Mouse (Mus musculus) kidney, adult 18-20 months (tissue): ENCODE data around the gene Klhl5.

Experiments
- DNase-seq: peaks from one replicate; pipeline ENCODE4 v3.0.0; 2021

The Klhl5 gene

DNA sequence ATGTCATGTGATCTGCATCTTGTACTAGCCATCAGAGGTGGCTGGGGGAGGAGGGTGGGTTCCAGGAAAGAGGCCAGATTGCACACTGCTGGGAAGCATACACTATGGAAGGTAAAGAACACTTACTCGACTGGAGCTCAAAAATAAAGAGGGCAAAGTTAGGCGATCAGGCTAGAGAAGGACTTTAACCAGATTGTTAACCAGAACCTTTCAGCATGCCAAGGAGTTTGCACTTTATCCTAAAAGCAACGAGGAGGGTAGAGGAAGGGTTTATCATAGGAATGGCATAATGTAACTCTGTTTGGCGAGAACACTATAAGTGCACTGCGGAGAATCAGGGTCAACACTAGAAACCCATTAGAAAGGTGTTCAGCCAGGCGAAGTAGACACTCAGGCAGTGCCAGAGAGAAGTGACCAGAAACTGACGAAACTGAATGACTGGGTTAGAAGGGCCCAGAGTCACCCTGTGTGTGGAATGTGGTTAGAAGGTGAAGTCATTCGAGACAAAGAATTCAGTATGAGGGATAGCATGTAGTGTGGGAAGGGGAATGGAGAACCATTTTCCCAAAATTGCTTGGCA is 43.1 kb downstream of the Klhl5 start:
- DNase-seq = peak; percentile 21

DNA sequence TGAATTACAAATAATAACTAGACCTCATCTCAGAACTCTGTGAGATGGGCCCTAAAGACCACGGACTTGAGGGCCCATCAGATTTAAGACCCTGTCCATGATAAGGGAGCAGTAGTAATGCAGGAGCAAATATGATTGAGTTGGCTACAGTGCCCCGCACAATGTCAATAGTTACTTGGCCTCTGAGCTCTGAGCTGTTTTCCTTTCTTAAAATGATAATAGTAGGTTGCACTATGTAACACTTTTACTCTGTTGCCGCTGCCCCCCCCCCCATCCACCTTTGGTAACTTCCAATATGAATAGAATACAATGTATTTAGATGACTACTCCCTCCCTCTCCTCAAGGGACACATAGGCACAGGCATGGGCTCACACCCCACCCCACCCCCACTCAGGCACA is 43.9 kb downstream of the Klhl5 start:
- no peak for DNase-seq

DNA sequence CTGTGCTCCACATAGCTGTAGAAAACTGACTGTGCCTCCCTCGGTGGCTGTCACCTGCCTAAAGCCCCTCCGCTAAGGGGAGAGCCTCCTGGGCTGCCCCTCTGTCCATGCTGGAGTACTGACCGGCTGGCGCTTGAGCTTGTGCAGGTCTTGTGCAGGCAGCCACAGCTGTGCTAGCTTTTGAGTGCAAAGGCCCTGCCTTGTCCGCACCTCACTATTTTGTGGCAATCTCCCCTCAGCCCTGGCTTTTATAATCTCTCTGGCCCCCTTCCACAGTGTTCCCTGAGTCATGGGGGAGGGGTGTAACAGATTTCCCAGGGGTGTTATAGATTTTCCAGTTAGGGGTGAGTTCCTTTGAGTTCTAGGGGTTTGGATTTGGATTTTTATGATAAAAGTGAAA is 44.4 kb downstream of the Klhl5 start:
- DNase-seq = no peak

DNA sequence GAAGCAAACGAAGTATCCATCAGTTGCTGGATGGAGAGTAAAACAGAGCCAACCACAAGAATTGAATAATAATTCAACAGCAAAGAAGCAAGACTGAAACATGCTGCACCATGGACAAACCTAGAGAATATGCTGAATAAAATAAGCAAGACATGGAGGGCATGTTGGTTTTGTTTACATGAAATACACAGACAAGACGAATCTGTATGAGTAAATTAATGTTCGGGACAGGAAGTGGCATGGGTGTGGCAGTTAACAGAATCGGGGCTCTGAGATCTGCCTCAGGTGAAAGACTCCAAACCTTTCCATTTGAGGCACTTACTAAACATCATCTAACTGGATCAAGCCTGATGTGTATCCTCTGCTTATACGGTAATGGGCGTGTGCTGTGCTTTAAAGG is 46.9 kb downstream of the Klhl5 start:
- DNase-seq = no peak

DNA sequence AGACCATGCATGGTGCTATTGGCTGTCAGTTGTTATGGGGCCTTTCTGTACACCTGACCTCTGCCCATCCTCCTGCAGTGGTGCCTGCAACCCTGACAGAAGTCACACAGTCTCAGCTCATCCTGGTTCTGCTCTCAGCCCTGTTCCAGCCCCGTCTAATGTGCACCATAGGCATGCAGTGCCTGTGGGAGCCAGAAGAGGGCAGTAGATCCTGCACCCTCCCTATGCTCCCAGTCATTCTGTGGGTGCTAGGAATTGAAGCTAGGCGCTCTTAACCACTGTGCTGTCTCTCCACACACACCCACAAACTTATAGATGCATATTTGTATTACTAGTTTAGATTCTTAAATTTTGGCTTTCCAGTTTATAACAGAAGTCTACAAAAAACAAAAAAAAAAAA is 49.5 kb downstream of the Klhl5 start:
- peak; percentile 42 for DNase-seq

DNA sequence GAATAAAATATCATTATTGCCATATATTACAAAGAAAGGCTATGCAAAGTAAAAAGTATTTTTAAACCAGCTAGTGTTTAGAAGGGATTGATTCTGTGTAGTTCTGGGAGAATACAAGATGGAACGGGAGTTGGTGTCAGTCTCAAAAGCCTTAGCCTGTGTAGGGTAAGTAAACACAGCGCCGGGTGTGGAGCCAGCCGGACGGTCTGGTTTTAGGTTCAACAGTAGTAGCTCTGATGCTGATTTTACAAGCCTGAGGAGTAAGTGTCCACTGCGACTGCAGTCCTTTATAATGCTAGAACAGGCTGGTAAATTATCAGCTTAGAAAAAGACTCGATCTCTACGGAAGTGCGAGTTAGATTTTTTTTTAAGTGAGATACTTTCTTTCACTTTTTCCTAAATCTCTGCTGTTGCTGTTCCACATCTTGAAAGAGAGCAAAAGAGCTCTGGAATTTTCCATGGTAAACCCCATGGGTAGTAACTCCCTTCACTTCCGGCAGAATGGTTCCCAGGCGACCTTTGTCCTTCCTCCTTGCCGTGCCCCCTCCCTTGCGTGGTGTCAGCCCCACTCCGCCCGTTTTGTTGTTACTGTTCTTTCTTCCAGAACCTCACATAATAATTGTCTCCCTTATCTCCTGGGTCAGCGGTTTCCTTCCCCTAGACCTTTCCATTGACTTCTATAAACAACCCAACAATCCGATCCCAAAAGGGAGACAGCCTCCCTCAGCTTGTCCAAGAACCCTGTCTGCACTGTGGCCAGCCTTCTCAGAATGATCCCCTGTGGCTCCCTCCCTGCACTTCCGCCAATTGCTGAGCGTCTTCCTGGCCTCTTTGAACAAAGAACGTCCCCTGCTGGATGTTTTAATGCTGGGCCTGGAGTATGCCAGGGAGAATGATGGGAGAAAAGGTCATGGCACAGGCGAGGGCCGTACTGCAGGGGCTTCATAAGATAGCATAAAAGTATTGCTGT is 50.4 kb downstream of the Klhl5 start:
- peak; percentile 78 for DNase-seq

DNA sequence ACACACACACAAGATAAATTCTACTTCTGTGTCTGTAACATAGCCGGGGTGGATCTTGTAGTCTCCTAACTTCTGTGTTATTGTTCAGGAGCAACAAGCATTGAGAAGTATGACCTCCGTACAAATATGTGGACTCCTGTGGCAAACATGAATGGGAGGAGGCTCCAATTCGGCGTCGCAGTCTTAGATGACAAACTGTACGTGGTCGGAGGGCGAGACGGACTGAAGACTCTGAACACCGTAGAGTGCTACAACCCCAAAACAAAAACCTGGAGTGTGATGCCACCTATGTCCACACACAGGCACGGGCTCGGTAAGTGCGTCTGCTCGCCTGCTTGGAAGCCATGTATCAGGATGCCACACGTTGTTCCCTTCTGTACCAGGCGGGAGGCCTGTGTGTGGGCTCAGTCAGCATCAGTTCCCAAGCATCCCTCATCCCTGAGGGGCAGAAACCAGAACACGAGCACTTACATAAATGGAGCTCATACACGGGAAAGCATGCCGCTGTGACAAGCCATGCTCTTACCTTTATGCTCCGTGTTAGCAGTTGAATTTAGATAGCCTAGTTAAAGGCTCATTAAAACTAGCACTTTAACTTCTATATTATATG is 51.5 kb downstream of the Klhl5 start:
- DNase-seq = no peak

DNA sequence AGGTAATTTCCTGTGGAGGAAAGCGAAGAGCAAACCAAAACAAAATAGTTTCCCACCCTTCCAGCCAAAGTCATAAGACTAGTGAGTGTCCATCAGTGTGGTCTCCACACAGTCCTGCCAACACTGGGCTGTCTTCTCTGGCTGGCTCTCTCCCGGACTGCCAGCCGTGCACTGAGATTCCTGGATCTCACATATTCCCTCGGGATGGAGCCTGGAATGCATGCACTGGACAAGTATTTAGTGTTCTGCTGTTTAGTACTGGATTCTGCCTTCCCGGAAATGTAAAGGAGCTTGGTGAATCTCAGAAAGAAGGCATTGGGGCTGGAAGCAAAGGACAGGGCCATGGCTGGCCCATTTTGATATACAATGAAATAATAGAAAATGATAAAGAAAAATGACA is 55.7 kb downstream of the Klhl5 start:
- no peak for DNase-seq

DNA sequence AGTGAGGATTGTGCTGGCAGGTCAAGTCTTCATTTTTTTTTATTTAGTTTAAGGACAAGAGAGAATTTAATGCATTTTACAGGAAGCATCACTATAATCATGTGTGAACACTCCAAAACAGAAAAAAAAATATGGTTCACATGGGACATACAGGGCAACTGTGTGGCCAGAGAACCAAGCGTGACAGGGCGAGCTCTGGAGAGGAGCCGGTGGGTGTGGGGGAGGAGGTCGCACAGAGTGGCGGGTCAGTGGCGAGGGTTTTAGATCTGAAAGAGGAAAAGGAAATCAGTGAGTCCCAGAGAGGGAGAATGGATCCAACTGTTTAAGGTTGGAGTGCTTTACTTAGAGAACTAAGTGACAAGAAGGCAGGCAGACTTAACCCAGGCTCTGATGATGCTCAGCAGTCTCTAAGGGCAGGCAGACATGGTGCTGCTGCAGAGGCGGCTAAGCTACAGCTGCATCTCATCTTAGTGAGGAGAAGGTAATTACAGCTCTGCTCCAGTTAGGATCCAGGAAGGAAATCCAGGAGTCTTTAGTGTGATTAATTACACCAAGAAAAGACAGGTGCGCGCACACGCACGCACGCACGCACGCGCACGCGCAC is 56.3 kb downstream of the Klhl5 start:
- DNase-seq = no peak

DNA sequence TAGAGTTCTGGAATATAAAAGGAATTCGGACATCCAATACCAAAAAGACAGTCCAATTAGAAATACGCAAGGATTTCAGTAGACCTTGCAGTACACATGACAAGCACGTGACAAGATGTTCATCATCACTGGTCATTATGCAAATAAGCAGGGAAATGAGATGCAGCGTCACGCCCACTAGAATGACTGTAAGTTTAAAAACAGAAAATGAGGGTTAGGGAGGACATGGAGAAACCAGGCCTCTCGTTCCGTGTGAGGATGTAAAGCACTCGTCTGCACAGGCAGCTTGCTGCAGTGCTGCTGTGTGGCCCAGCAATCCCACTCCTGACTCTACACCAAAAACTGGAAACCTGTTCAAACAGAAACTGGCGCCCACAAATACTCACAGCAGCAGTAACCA is 62.9 kb downstream of the Klhl5 start:
- DNase-seq = no peak

DNA sequence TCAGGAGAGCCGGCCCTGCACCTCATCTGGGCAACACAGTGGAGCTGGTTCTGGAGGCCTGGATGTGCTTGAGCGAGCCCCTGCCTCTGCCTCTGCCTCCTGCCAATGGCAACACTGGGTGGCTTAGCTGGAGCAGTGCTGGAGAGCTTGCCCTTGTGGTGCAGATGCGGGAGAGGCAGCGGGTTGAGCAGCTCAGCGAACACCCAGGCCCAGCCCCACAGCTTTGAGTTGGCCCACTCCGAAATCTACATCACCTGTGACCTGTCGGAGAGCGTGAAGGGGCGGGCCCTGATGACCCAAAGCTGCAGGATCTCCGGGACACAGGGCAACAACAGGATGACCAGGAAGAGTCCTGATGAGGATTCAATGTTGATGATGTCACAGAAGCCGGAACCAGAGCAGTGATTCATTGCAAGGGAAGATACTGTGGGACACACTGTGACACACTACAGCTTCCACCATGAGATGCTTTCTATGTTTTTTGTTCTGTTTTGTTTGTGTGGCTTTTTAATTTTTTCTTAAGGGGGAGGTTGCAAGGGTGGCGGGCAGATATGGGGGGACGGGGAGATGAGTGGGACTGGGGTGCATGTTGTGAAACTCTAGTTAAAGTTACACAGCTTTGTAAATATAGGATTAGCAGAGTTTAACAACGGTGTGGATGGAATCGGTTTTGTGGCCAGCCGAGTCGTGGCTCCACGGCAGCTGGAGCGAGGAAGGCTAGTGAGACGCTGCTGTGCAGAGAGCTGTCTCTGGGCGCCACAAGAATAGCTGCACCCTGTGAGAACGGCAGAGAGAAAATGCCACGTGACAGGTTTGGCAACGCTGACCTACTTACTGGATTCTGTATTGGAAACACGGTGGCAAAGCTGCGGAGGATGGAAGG is 67.9 kb downstream of the Klhl5 start:
- DNase-seq = peak; percentile 33

DNA sequence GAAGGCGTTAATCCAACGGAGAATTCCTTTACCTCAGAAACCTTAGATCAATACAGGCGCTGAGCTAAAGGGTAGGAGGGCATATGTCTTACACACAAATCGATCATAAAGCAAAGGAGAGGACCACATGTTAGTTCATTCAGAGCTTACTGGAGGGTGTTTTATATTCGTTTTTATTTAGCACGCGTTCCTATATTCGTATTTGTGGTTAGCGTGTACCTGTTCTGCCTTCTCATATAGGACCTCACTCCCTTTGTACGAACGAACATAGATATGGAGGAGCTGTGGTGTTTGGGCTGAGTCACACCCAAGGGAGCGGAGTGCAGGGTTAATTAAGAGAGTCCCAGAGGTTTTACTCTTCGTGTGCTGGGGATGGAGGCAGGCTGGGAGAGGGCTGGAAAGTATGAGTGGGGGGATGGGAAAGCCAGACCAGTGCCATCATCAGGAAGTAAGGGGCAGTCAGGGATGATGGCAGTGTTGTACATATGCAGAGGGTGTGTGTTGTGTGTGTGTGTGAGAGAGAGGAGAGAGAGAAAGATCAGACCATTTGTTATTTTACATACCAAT is 68.7 kb downstream of the Klhl5 start:
- no peak for DNase-seq

DNA sequence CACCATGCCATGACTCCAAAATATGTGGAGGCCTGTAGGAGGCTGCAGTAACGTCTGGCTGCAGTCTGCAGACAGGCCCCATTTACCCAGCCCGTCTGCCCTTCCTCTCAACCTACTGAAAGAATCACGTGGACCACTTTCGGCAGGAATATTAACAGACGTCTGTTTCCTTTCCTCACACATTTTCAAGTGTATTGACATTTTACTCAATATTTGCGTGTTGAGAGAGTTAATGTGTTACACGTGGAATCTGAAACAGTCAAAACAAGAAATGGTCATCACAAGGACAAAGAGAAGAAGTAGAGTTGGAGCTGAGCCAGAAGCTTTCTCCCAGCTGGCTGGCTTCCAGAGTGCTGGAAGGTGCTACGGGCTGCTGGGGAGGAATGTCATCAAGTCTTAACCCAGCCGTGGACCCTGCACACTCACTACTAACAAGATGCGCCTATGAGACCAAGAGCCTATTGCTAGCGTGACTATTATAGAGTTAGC is 69.7 kb downstream of the Klhl5 start:
- peak; percentile 68 for DNase-seq

DNA sequence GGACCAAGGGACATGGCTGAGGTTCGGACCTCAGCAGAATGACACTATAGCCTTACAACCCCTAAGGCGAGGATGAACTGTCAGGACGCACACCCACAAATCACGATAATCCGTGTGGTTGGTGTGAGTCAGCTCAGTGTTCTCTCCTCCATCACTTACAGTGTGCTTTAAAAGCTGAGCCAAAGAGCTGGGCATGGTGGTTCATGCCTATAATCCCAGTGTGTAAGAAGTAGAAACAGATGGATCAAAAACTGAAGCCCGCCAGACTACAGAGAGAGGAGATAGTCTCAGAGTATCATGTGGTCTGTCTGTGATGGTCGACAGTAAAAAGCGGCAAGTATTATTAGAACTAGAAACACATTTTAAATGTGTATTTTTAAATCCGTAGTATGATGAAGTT is 71.1 kb downstream of the Klhl5 start:
- no peak for DNase-seq

DNA sequence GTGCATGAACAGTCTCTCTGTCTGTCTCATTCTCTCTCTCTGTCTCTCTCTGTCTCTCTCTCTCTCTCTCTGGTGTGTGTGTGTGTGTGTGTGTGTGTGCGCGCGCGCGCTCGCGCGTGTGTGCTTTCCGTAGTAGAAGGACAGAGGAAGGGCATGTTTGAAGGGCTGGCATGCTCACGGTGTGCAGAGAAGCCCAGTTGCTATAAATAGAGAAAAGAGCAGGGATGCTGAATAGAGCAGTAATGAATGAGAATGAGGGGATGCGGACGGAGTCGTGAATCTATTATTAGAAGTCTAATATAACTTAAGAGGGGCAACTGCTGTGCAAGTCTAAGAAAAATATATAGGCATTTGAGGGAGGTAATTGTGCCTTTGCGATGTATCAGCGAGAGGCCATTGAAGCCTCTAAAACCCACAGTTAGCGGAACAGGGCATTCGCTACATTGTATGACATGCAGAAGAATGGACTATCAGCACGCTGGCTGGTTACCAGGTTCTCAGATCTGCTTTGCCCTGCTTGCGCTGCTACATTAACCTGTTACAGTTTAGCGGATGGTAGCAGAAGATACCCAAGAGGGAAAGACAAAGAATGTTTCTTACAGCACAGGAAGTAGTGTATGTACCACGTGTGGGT is 73.9 kb downstream of the Klhl5 start:
- no peak for DNase-seq

DNA sequence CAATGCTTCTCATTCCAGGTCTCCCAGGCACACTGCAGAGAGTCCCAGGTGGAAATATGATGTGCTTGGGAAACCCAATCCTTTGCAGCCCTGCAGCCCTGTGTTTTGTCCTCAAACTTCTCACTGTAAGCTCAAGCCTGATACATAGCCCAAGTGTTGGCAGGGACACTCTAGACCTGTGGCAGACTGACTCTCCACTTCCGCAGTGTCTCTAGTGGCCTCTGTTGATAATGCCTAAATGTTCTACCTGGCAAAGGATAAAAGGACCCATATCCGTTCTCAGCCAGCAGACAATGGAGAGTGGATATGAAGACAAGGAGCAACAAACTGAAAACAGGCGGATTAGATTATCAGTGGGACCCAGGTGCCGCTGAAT is 74.4 kb downstream of the Klhl5 start:
- no peak for DNase-seq

DNA sequence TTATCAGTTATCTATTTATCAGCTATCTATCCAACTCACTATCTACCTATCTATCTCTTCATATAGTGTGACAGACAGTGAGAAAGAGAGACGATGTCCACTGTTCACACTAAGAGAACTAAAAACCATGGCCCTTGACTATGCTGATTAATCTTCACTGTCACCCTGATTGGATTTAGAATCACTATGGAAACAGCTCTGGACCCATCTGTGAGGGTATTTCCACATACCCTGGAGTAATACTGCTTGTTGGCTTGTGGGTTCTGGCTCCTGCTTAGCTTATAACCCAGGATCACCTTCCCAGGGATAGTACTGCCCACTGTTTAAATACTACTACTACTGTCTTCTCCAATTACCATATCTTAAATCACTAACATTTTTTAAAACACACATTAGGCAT is 74.9 kb downstream of the Klhl5 start:
- no peak for DNase-seq

DNA sequence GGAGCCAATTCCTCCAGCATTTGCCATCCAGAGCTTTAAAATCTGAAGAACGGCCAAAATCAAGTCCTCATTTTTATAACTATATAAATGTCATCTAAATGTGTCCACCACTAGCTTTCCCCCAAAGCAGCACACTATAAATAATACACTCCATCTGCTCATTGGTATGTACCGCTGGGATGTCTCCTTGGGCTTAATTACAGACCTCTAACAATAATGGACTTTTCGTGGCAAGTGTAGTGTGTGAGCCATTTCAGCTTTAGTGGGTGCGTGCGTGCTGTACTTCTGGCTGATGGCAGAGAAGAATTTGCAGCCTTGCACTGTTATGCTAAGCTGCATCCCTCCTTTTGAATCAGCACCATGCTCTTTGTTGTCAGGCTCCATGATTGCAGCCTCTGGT is 84.3 kb downstream of the Klhl5 start:
- DNase-seq = no peak

DNA sequence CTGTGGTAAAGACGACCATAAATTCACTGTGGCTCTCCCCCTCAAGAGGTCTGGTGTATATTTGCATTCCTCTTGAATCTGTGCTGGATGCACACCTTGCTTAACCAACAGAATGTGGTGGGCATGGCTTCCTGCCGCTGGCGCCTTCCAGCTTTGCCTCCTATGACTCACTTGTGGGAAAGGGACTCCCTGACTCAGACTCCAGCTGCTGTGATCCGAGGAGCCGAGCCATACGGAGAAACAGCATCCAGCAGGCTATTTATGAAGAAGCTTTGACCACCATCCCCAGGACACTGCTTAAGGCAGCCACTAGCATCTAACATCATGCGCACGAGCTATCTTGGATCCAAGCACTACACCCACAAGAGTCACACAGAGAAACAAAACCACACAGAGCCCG is 87.1 kb downstream of the Klhl5 start:
- no peak for DNase-seq

DNA sequence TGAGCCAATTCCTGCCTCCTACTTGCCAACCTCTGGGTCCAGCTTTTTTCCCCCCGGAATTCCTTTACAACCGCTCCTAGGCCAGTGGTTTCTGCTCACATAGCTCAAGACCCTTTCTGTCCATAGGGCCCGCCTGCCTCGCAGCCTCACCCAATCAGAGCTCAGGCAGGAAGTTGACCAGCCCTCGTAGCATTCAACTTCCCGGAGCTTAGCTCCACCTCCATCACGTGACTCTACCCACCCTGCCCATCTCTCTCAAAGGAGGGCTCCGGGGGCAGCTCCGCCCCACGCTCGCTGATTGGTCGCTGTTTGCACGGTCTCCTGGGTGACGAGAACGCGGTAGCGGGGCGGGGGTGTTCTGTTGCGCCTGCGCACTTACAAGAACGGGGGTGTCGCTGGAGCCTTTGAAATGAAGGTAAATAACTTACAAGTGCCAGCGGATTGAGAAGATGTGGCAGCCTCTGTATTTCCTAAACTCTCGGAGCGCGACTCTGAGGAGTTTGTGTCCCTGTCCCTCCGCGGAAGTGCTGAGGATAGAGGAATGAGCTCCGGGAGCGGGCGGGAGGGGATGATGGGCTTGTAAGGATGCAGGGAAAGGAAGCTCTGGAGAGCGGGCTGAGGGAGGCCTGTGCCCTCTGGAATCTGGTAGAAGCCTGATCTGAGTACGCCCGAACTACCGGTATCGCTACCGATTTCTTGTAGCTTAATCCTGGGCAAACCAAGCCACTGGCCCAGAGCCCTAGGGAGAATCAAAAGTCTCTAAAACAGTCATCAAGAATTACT is 92.2 kb downstream of the Klhl5 start, which contains the start of gene Wdr19:
Wdr19 (plus strand) TSS at position 351 of the 783 bp plus-strand sequence.
- DNase-seq = peak; percentile 98

DNA sequence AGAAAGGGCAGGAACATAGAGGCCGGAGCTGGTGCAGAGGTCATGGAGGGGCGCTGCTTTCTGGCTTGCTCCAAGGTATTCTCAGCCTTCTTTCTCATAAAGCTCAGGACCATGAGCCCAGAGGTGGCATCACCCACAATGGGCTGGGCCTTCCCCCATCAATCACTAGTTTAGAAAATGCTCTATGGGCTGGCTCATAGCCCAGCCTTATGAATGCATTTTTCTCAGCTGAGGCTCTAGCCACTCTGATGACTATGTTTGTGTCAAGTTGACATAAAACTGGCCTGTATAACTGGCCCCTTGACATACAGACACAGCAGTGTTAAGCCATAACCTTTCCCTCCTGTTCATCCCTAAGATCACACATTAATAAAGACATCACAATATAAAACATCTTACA is 97.4 kb downstream of the Klhl5 start:
- DNase-seq = no peak
